Mouse (Mus musculus) T-helper 1 cell (primary cell): ENCODE measurements around the gene Nr2c2ap.

ENCODE experiments used
- in situ Hi-C: fragments of 300-600 bp; cut with MboI, MseI; formaldehyde crosslinking; loops from one replicate; pipeline ENCODE4 v1.15.1; 2025; ENCODE audit warnings: high pct_unique_total_duplicates

Gene Nr2c2ap

DNA sequence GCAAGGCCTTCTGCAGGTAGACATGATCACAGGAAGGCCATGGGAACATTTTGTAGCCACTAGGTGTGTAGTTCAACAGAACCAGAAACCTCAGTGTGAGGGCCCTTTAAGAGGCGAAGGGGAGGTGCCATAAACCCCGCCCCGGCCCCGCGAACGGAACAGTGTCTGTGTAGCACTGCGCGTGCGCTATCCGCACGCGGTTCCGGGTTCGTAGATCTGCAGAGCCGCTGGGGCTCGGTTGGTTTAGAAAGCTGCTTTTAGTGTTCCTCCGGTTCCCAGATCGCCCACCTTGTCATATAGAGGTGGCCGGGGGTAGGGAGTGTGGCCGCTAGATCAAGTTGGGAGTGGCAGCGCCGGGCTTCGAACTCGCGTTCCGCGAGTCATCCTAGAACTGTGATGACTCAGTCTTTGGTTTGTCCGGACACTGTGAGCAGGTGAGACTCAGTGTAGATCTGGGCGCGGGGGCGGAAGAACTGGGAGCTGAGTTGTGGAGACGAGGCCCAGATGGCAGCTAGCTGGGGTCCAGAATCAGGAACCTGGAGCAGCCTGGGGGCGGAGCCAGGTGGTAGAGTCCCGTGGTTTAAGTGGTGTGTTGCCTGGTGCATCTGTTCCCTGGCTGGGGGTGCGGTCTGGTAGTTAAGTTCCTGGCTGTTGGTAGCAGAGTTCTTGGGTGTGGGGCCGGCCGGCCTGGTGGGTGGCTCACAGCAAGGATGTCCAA, at the start of gene Nr2c2ap:
Nr2c2ap (plus strand) TSS at position 168 of the 718 bp plus-strand sequence.
- in situ Hi-C loops: no loop called here

DNA sequence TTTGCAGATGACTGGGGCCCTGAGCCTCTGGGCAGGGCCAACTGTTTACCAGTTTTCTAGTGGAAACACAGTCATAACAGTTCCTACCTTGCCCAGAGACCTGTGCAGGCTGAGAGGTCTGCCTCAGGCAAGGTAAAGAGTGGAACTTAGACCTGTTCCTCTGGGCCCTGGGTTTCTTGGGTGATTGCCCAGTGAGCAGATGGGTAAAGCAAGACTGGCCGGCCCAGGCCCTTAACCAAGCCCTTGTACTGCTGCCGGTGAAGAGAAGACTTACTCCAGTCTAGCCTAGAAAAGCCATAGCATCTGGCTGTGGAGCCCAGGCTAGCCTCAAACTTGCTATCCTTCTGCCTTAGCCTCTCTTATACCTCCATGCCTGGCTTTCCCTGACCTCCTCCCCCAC, 49.2 kb upstream of the Nr2c2ap start:
- in situ Hi-C loops: no loop called here

DNA sequence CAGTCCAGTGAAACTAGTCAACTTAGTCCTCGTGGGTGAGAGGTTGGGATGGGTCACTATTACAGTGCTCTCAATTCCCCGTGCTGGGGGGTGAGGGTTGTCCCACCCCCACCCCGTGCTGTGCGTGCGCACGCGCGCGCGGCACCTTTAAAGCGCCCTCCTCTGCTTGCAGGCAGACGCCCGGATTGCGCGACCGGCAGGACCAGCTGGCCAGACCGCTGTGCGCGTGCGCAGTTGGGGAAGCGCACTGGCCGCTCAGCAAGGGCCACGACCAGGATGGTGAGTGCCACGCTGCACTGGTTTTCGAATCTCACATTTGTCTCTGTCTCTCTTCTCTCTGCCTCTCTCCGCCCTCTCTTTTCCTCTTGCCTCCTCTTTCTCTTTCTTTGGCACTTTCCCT, 47.8 kb upstream of the Nr2c2ap start, which contains the start of gene Hapln4:
Hapln4 (plus strand) TSS at position 173 of the 400 bp plus-strand sequence.
- in situ Hi-C loops: no loop called here

DNA sequence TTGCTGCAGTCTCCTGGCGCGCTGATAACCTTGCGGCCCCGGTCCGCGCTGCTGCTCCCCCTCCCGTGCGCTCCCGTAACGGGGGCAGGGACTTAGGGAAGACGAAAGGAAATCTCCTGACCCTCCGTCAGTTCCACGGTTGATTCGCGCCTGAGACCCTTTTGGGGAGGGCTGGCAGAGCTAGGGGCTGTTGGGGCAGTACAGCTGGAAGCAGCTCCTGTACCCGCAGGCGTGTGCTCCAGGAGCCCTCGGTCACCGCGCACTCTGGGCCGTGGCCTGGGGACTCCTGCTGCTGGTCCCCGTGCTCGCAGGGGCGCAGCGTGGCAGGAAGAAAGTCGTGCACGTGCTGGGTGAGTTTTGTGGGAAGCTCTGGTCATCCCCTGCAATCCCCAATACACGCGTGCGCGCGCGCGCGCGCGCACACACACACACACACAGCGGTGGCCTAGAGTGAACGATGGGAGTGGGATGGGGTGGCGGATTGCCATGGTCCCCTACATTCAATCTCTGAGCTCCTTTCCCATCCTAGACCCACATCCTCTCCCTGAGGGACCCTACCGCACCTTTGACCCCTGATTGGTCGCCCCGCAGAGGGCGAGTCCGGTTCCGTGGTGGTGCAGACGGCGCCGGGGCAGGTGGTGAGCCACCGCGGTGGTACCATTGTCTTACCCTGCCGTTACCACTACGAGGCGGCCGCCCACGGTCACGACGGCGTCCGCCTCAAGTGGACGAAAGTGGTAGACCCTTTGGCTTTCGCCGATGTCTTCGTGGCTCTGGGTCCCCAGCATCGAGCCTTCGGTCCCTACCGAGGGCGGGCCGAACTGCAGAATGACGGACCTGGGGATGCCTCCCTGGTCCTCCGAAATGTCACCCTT, 46.7 kb upstream of the Nr2c2ap start:
- in situ Hi-C loops: no loop called here

DNA sequence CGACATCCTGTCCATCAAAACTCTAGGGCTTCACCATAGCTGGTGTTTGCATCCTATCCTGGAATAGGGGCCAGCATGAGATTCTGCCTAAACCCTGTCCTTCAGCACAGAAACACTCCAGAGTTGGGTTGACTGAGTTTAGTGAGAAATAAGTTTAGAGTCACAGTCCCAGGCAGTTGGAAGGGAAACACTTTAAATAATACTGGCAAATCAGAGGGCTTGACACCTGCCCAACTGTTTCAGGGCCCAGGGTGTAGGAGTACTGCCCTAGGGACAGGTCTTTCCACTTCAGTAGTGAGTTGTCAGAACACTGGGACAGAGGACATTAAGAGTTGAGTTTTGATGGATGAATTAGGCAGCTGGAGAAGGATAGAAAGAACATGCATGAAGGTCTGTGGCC, 45.0 kb upstream of the Nr2c2ap start:
- in situ Hi-C loops: no loop called here

DNA sequence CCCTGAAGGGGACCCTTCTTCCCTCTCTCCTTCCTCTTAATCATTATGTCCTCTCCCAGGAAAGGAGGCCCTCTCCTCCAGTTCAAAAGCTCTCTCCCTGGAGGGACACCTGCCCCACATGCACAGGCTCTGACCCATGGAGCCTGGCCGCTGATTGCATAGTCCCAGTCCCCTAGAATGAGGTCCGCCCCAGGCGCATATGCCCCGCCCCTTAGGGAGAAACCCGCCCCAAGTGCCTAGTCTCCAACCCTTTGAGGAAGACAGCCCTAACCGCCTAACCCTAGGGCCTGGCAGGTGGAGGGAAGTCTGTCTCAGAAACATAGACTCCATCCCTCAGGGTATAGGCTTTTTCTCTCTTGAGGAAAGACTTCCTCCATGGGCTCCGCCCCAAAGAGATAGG, 43.9 kb upstream of the Nr2c2ap start:
- in situ Hi-C loops: no loop called here

DNA sequence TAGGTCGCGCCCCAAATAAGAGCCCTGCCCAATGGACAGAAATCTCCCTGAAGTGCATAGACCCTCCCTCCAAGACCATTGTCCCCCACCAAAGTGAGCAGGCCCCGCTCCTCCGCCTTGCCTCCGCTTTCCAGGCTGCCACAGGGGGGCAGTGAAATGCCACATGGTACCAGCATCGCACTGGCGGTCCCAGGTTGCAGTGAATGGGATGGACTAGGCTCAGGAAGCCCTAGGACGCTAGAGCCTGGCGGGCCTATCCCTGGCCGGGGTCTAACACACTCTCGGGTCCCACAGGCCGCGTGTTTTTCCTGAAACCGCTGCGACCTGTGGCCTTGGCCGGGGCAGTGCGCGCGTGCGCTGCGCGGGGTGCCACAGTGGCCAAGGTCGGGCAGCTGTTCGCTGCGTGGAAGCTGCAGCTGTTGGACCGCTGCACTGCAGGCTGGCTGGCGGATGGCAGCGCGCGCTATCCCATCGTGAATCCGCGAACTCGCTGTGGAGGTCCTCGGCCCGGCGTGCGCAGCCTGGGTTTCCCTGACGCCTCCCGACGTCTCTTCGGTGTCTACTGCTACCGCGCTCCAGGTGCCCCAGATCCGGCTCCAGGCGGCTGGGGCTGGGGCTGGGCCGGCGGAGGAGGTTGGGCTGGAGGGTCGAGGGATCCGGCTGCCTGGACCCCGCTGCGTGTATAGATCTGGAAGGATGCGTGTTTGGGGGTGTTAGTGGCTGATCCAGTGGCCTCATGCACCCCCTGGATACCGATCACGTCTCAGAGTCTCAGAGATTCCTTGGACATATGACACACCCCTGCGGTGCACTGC, 43.1 kb upstream of the Nr2c2ap start:
- in situ Hi-C loops: no loop called here

DNA sequence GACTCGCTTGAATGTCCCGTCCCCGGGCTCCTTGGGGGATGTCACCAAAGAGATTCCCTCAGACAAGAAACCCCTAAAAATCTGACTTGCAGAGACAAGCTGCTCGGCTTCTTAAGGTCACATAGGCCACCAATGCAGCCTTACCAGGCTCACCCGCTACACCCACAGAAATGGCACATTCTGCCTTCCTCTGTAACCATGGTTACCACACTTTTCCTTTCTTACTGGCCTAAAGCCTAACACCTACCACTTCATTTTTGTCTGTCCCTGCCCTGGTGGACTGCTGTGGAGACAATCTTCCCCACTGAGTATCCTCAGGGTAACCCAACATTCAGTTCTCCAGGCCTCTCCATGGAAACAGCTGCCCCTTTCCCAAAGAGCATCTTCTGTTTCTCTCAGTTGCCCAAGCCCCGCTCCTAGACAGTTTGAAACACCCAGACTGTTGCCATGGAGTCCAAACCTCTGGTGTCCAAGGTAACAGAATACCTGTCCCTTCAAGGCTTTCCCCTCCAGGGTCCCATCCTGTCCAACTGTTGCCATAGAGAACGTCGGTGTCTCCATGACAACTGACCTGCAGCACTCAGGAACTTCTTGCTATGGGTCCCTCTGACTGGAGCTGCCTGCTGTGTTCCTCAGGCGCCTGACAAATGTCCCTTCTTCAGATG, 41.7 kb upstream of the Nr2c2ap start:
- in situ Hi-C loops: no loop called here

DNA sequence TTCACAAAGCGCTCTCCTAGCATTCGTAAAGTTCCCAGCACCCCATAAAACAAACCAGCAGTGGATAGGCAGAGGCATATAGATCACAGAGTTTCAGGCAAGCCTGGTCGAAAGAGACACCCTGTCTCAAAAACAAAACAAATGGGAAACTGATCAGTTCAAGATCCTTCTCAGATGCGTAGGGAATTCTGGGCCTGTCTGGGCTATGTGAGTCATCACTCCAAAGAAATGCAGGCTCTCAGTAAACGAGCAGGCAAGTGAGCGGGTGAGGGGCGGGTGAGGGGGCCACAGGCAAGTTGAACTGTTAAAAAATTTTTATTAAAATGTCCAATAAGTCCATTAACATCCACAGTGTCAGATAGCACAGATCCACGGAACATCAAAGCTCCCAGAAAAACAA, 38.3 kb upstream of the Nr2c2ap start:
- in situ Hi-C loops: no loop called here

DNA sequence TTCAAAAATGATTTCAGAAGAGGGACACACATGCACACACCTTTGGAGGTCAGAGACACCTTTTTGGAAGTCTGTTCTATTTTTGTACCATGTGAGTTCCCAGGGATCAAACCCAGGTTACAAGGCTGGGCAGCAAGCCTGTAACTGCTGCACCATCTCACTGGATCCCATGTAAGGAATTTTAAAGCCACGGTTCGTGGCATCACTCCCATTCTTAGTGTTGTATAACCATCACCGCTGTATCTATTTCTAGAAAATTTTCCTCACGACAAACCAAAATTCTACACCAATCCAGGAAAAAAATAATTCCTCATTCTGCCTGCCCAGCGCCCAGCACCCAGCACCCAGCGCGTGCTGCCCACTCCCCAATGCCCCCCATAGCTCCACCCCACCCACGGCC, 31.9 kb upstream of the Nr2c2ap start:
- in situ Hi-C loops: no loop called here

DNA sequence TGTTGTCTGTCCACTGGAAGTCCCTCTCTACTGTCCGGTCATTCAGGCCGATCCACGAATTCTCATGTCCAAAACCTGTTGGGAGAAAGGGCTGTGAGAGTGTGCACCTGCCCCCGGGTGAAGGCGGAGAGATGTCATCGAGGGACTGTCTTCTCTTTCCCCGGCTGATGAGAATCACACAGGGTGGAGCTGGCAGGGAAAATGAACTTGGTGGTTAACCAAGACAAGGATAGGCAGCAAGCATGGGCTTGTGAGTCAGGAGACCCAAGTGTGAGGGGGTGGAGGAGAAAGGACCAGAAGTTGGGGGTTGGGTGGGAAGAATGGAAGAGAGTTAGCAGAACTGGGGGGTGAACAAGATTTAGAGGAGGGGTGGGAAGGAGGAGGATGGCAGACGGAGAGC, 30.9 kb upstream of the Nr2c2ap start:
- in situ Hi-C loops: loop anchor here (10.0 kb wide), 1 partner anchor 65 kb away; no protein-coding TSS in a partner anchor

DNA sequence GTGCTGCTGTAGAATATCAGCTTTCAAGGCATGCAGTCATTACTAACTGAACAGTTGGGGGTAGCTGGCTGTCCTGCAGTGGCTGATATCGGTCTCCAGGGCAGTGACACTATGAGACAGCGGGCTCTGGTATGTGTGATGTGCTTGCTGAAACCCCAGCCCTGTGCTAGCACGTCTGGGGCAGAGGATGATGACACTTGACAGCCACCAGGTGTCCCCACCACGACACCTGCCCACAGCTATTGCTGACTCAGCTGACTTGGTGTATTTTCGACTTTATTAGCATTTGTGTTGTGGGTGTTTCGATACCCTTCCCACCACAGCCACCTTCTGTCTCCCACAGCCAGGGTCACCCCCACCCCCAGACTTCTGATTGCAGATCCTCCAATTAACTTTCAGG, 26.6 kb upstream of the Nr2c2ap start:
- in situ Hi-C loops: loop anchor here (10.0 kb wide), 1 partner anchor 60 kb away; no protein-coding TSS in a partner anchor

DNA sequence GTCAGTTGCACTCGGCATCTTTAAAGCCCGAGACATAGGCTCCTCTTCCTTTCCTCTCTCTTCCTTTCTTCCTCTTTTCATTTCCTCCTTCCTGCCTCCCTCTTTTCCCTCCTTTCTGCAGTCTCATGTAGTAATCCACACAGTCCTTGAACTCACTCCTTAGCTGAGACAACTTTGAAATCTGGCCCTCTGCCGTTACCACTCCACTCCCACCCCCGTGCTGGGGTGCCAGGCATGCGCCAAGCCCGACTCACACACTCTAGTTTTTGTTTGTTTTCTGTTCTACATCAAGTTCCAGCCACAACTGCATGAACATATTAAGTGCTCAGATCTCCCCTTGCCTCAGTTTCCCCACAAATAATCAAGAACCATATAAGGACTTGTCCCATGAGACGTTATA, 26.2 kb upstream of the Nr2c2ap start:
- in situ Hi-C loops: loop anchor here (10.0 kb wide), 1 partner anchor 60 kb away; no protein-coding TSS in a partner anchor

DNA sequence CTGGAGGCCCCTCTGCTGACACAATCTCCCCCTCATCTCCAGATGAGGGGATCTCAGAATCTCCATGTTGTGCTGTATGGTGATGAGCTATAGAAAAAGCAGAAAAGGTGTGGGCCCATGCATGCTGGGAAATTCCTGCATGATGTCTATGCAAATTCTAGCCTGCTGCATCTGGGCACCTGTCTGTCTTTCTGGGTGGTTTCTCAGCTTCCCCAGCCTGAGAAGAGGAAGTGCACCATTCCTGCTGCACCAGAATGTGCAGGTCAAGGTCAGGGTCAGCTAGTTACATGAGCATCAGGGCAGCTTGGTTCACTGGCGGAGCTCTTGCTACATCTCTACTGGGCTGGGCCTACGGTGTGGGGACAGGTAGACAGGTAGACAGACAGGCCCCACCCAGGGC, 20.7 kb upstream of the Nr2c2ap start:
- in situ Hi-C loops: no loop called here

DNA sequence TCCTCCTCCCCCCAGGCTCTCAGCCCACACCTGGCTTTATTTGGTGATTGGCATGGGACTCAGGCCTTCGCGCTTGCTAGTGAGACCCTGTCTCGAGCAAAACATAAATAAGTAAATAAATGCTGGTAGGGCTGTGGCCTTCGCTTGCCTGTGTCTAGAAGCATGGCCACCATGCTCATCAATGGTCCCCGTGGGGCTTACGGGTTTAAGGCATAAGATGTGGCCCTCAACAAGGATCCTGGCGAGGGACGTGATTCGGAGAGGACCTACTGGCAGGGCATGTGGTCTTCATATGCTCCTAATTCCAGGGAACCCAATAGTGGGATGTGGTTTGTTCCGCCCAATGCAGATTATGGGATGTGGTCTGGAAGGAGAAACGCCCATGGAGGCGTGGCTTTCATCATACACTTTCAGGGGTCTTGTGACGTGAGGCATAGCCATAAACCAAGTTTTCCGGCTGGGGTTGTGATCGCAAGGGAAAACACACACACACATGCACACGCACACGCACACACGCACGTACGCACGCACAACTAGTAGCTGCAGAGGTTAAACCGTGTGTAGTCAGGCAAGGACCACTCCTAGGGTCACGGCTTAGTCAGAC, 19.8 kb upstream of the Nr2c2ap start:
- in situ Hi-C loops: no loop called here

DNA sequence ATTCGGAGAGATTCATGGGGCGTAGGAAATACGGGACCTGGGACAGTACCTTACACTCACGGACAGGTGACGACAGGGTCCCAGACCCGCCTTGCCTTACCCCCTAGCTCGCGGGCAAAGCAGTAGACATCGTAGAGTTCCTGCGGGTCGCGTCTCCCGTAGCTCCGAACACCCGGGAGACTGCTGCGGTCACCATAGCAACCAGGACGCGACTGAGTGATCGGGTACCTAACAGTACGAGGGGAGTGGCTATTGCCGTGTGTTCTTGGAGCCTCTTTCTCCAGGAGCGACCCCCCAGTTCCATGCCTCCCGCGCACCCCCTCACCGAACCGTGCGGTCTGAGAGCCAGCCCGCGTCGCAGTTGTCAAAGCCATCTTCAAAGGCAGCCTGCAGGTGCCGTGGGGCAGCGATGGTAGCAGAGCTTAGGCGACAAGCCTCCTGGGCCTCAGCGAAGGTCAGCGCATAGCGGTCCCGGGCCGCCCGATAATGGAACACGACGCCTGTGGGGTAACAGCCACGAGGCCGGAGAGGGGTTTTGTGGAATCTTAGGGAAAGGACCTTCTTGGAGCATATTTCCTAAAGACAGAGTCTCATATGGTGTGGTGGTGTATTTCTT, 18.6 kb upstream of the Nr2c2ap start:
- in situ Hi-C loops: no loop called here

DNA sequence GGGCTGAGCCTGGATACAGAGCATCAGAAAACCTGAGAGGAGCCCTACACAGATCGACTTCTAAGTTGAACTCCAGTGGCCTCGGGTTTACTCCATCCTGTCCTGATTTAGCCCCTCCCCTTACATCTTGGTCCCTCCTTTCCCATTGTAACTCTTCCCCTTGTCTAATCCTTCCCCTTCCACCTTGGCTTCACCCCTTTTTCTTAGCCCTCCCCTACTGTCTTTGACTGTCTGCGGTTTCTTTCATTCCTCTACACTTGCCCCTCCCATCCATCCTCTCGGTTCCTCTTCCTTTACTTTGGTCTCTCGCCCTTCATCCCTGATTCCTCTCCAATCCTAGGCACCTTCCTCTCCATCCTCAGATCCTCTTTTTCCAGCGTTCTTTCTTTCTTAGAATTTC, 16.6 kb upstream of the Nr2c2ap start:
- in situ Hi-C loops: no loop called here

DNA sequence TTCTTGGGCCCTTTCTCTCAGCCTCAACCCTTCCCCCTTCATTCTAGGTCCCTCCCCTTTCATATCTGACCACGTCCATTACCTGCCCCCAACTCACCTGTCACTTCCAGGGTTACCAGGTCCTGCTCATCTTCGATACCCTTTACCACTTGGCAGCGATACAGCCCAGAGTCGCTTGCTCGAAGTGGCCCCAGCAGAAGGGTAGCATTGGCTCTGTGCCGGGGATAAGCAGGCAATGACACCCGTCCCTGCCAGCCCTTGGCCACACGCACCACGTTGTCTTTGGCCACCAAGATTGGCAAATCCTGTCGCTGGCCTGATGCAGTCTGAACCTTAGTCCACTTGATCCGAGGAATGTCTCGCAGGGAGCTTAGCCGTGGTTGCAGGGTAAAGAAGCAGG, 16.2 kb upstream of the Nr2c2ap start:
- in situ Hi-C loops: no loop called here

DNA sequence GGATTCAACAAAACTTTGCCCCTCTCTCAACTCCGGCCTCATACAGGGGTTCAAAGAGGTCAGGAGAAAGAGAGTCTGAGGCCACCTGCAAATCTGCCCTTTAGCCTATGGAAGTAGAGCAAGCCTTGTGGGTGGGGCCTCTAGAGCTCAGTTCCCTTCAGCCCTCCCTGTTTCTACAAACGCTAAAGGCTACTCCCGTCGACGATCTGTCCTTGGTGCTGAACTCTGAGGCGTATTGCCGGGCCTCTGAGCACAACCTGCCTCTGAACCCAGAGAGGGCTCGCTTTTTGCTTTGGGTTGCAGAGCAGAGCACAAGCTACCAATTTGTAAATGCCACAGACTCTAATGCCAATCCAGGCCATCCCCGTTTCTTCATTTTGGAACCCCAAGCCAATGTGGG, 13.5 kb upstream of the Nr2c2ap start:
- in situ Hi-C loops: no loop called here
